Mouse (Mus musculus) CH12.LX (cell line): ENCODE measurements around the gene Pvr. TPM values are rescaled to one million over a fixed set of nuclear protein-coding genes. Genes with fewer than 3 reads are reported as not detected.

Source experiments
- DNase-seq: peaks from one replicate; pipeline ENCODE4 v3.0.0-alpha.2; 2013; ENCODE audit errors: extremely low read depth
- H3K27ac ChIP-seq: 2 replicates; pipeline ENCODE4 v1.5.1; 2012; ENCODE audit warnings: low read depth, mild to moderate bottlenecking, control low read depth, moderate library complexity; ENCODE audit not compliant: insufficient read depth
- H3K27me3 ChIP-seq: replicated peaks from 2 replicates; pipeline ENCODE3; 2012; ENCODE audit warnings: inconsistent platforms
- H3K36me3 ChIP-seq, 2 experiments: replicated peaks in 1 of 2; 2 replicates each; pipeline versions ENCODE3 to v1.6.1; 2012; ENCODE audit warnings: inconsistent platforms in 1 of 2, low read length in 1 of 2, mild to moderate bottlenecking in 1 of 2, mixed read lengths in 1 of 2, moderate library complexity in 1 of 2; ENCODE audit not compliant: control insufficient read depth in 1 of 2, insufficient read depth in 1 of 2
- H3K4me1 ChIP-seq, 2 experiments: 2 replicates each; pipeline ENCODE4 v1.6.1; 2012; ENCODE audit warnings: inconsistent platforms in 1 of 2, moderate library complexity in 1 of 2; ENCODE audit not compliant: insufficient read depth in 2 of 2, control insufficient read depth in 1 of 2
- H3K4me2 ChIP-seq: 2 replicates; pipeline ENCODE4 v1.6.1; 2012; ENCODE audit warnings: low read depth, mild to moderate bottlenecking, control low read depth; ENCODE audit not compliant: poor library complexity, insufficient read depth, severe bottlenecking
- H3K4me3 ChIP-seq, 3 experiments: fragments of 150-350 bp in 1 of 3; sonication (generic) in 1 of 3; replicated peaks in 1 of 3; 2 replicates each; pipeline versions ENCODE3 to v1.5.1; 2011 to 2012; ENCODE audit warnings: low read depth in 2 of 3, low read length in 2 of 3, mild to moderate bottlenecking in 2 of 3, moderate library complexity in 2 of 3, control low read depth in 1 of 3, improper control_type of control experiment in 1 of 3, inconsistent platforms in 1 of 3, mixed read lengths in 1 of 3; ENCODE audit not compliant: poor library complexity in 1 of 3
- H3K79me2 ChIP-seq: replicated peaks from 2 replicates; pipeline ENCODE4 v1.6.1; 2012; ENCODE audit warnings: mild to moderate bottlenecking, moderate library complexity; ENCODE audit not compliant: control insufficient read depth, poor library complexity, insufficient read depth, severe bottlenecking; ENCODE audit errors: extremely low read depth
- H3K9ac ChIP-seq: 2 replicates; pipeline ENCODE4 v1.6.1; 2012; ENCODE audit warnings: low read depth, mild to moderate bottlenecking, control low read depth, moderate library complexity; ENCODE audit not compliant: insufficient read depth
- H3K9me3 ChIP-seq: replicated peaks from 2 replicates; pipeline ENCODE3; 2012; ENCODE audit warnings: low read length, inconsistent platforms, mixed read lengths
- BHLHE40 ChIP-seq: IDR thresholded peaks from 2 replicates; pipeline ENCODE4 v1.6.1; 2011; ENCODE audit warnings: mild to moderate bottlenecking, low read depth, low read length, improper control_type of control experiment
- CHD1 ChIP-seq: IDR thresholded peaks from 2 replicates; pipeline ENCODE4 v1.6.1; 2012; ENCODE audit warnings: low read depth, low read length, improper control_type of control experiment, inconsistent platforms
- CTCF ChIP-seq, 2 experiments: IDR thresholded peaks in 1 of 2; conservative IDR thresholded peaks in 1 of 2; 2 replicates each; pipeline ENCODE4 v1.5.1; 2011 to 2012; ENCODE audit warnings: low read depth in 2 of 2, low read length in 2 of 2, improper control_type of control experiment in 1 of 2, inconsistent platforms in 1 of 2, mild to moderate bottlenecking in 1 of 2, moderate library complexity in 1 of 2
- ETS1 ChIP-seq: conservative IDR thresholded peaks from 2 replicates; pipeline ENCODE4 v1.6.1; 2012; ENCODE audit warnings: low read depth, mild to moderate bottlenecking, inconsistent platforms, low read length, improper control_type of control experiment, moderate library complexity
- GABPA ChIP-seq: IDR thresholded peaks from 2 replicates; pipeline ENCODE4 v1.6.1; 2012; ENCODE audit warnings: low read depth, low read length, improper control_type of control experiment, inconsistent platforms; ENCODE audit not compliant: insufficient replicate concordance
- HCFC1 ChIP-seq: IDR thresholded peaks from 2 replicates; pipeline ENCODE4 v1.6.1; 2012; ENCODE audit warnings: low read depth, mild to moderate bottlenecking, inconsistent platforms, low read length, improper control_type of control experiment
- JUN ChIP-seq: IDR thresholded peaks from 2 replicates; pipeline ENCODE4 v1.6.1; 2011; ENCODE audit warnings: low read depth, mild to moderate bottlenecking, low read length, improper control_type of control experiment, moderate library complexity; ENCODE audit not compliant: insufficient read depth
- KAT2A ChIP-seq: IDR thresholded peaks from 2 replicates; pipeline ENCODE4 v1.6.1; 2012; ENCODE audit warnings: low read length, improper control_type of control experiment, inconsistent platforms; ENCODE audit not compliant: insufficient replicate concordance
- MAX ChIP-seq: IDR thresholded peaks from 2 replicates; pipeline ENCODE4 v1.6.1; 2011; ENCODE audit warnings: low read length, improper control_type of control experiment
- MEF2A ChIP-seq: IDR thresholded peaks from 2 replicates; pipeline ENCODE4 v1.6.1; 2014; ENCODE audit warnings: low read depth, mild to moderate bottlenecking, inconsistent platforms, low read length, improper control_type of control experiment, borderline replicate concordance
- MXI1 ChIP-seq: IDR thresholded peaks from 2 replicates; pipeline ENCODE4 v1.6.1; 2011; ENCODE audit warnings: mild to moderate bottlenecking, low read depth, low read length, improper control_type of control experiment
- MYC ChIP-seq: IDR thresholded peaks from 2 replicates; pipeline ENCODE4 v1.6.1; 2011; ENCODE audit warnings: low read depth, mild to moderate bottlenecking, improper control_type of control experiment, low read length
- NELFE ChIP-seq: IDR thresholded peaks from 2 replicates; pipeline ENCODE4 v1.6.1; 2011; ENCODE audit warnings: low read depth, low read length, improper control_type of control experiment
- NRF1 ChIP-seq: IDR thresholded peaks from 2 replicates; pipeline ENCODE4 v1.6.1; 2014; ENCODE audit warnings: low read depth, mild to moderate bottlenecking, inconsistent platforms, low read length, improper control_type of control experiment, moderate library complexity
- POLR2A ChIP-seq: IDR thresholded peaks from 2 replicates; pipeline ENCODE4 v1.6.1; 2011; ENCODE audit warnings: low read depth, mild to moderate bottlenecking, improper control_type of control experiment, low read length
- POLR2AphosphoS2 ChIP-seq: IDR thresholded peaks from 2 replicates; pipeline ENCODE4 v1.6.1; 2011; ENCODE audit warnings: low read depth, low read length, improper control_type of control experiment
- RAD21 ChIP-seq: IDR thresholded peaks from 2 replicates; pipeline ENCODE4 v1.6.1; 2011; ENCODE audit warnings: low read depth, mild to moderate bottlenecking, low read length, improper control_type of control experiment, moderate library complexity
- RCOR1 ChIP-seq: conservative IDR thresholded peaks from 2 replicates; pipeline ENCODE4 v1.6.1; 2012; ENCODE audit warnings: low read depth, mild to moderate bottlenecking, inconsistent platforms, low read length, improper control_type of control experiment
- TCF12 ChIP-seq: IDR thresholded peaks from 2 replicates; pipeline ENCODE4 v1.6.1; 2014; ENCODE audit warnings: low read depth, mild to moderate bottlenecking, inconsistent platforms, low read length, improper control_type of control experiment
- USF1 ChIP-seq: IDR thresholded peaks from 2 replicates; pipeline ENCODE4 v1.6.1; 2014; ENCODE audit warnings: low read depth, mild to moderate bottlenecking, inconsistent platforms, low read length, improper control_type of control experiment
- USF2 ChIP-seq: conservative IDR thresholded peaks from 2 replicates; pipeline ENCODE4 v1.6.1; 2011; ENCODE audit warnings: low read depth, low read length, improper control_type of control experiment
- ZKSCAN1 ChIP-seq: IDR thresholded peaks from 2 replicates; pipeline ENCODE4 v1.6.1; 2012; ENCODE audit warnings: low read depth, inconsistent platforms, low read length, improper control_type of control experiment, borderline replicate concordance
- ZMIZ1 ChIP-seq: IDR thresholded peaks from 2 replicates; pipeline ENCODE4 v1.6.1; 2012; ENCODE audit warnings: low read depth, mild to moderate bottlenecking, inconsistent platforms, low read length, improper control_type of control experiment
- ZNF384 ChIP-seq: IDR thresholded peaks from 2 replicates; pipeline ENCODE4 v1.6.1; 2012; ENCODE audit warnings: low read depth, low read length, improper control_type of control experiment, inconsistent platforms
- dilution Hi-C: fragments of 300-500 bp; cut with MboI; formaldehyde crosslinking; loops from 2 replicates; pipeline ENCODE4 v1.14.3; 2020; ENCODE audit warnings: low sequenced_read_pairs; ENCODE audit not compliant: extremely low pct_unique_long_range_greater_than_20kb, extremely low pct_ligation_motif_present
- in situ Hi-C: fragments of 300-500 bp; cut with MboI; formaldehyde crosslinking; loops from 3 replicates; pipeline ENCODE4 v1.14.3; 2019; ENCODE audit warnings: low sequenced_read_pairs, low pct_ligation_motif_present, low pct_unique_long_range_greater_than_20kb, mixed read lengths
- polyA plus RNA-seq: library from polyadenylated mRNA; unstranded; fragments of >175 nt; gene quantifications from 2 replicates; pipeline ENCODE4 v1.2.1, GENCODE M21; 2012; ENCODE audit warnings: low read depth; ENCODE audit not compliant: insufficient read length
- total RNA-seq, 2 experiments: library from RNA; depleted of rRNA; stranded (reverse); fragments of 300-350 nt in 1 of 2; fragments of >200 nt in 1 of 2; gene quantifications; 2 replicates each; pipeline ENCODE4 v1.2.3; 2012 to 2014

Gene Pvr
- total and polyA plus RNA-seq, 3 experiments, result 12.7 to 15.0 (median 13.2) TPM

- no peak overlapping the region for H3K4me2 ChIP-seq
- DNase-seq, result no peak
- dilution Hi-C loops, result no loop called here
- H3K27me3 ChIP-seq, result no peaks in the 10 kb centered on the region
- H3K36me3 ChIP-seq, result peaks cover 0 to 52% of the 10 kb centered on the region in 2 experiments
- no peak overlapping the region for H3K9ac ChIP-seq
- peaks cover 5 to 41% of the 10 kb centered on the region in 2 experiments for H3K4me1 ChIP-seq
- no peaks in the 10 kb centered on the region for H3K79me2 ChIP-seq
- in situ Hi-C loops, result loop anchor here (25.0 kb wide), 1 partner anchor 452 kb away; the partner anchor contains the start of genes Ckm and Klc3
- TF ChIP-seq NRF1 (no peak), USF2 (no peak), RAD21 (no peak), ZNF384 (no peak), MXI1 (no peak), CTCF (conservative IDR thresholded peaks at IDR 0.05 in 1 of 2, IDR thresholded peaks at IDR 0.05 in 1 of 2; ENCODE audit: low read depth in 2 of 2, low read length in 2 of 2) (no peak), POLR2AphosphoS2 (no peak), NELFE (no peak), POLR2A (no peak), BHLHE40 (no peak), ZKSCAN1 (no peak), CHD1 (no peak), ETS1 (no peak)
- no peaks in the 10 kb centered on the region for H3K9me3 ChIP-seq
- H3K27ac ChIP-seq, result no peak overlapping the region
- no peak overlapping the region for H3K4me3 ChIP-seq
These were observed 56.7 kb downstream of the Pvr start for GRCm38 (mm10) chr7:19864241-19864640.

GRCm38 (mm10) chr7:19861199-19861598 is 59.8 kb downstream of the Pvr start, which contains the start of gene Ceacam16:
Gene Ceacam16, minus strand, starts transcription at chr7:19861299.
- Histone ChIP-seq H3K4me1 (peaks cover 3 to 31% of the 10 kb centered on the region in 2 experiments), H3K9me3 (no peaks in the 10 kb centered on the region), H3K9ac (no peak within 1 kb of the TSS), H3K27me3 (no peaks in the 10 kb centered on the region), H3K4me2 (no peak within 1 kb of the TSS), H3K79me2 (no peaks in the 10 kb centered on the region), H3K36me3 (peaks cover 2 to 62% of the 10 kb centered on the region in 2 experiments), H3K4me3 (no peak within 1 kb of the TSS), H3K27ac (no peak within 1 kb of the TSS)
- in situ Hi-C loops, result loop anchor here (25.0 kb wide), 1 partner anchor 449 kb away; the partner anchor contains the start of genes Ckm and Klc3
- no peak for DNase-seq
- TF ChIP-seq MEF2A, result no peak
- TF ChIP-seq USF1, result no peak
- TF ChIP-seq ZKSCAN1, result no peak
- no peak for TF ChIP-seq CHD1
- TF ChIP-seq RAD21, result no peak
- TF ChIP-seq GABPA, result no peak
- TF ChIP-seq ETS1, result no peak
- no peak for TF ChIP-seq CTCF (conservative IDR thresholded peaks at IDR 0.05 in 1 of 2, IDR thresholded peaks at IDR 0.05 in 1 of 2; ENCODE audit: low read depth in 2 of 2, low read length in 2 of 2)
- no peak for TF ChIP-seq NRF1
- TF ChIP-seq KAT2A, result no peak
- no peak for TF ChIP-seq ZMIZ1
- no peak for TF ChIP-seq HCFC1
- TF ChIP-seq JUN, result no peak
- no peak for TF ChIP-seq TCF12
- no peak for TF ChIP-seq RCOR1
- TF ChIP-seq MAX, result no peak
- no peak for TF ChIP-seq MYC
- no peak for TF ChIP-seq MXI1
- dilution Hi-C loops, result no loop called here
